Mouse (Mus musculus) heart, postnatal 0 days (tissue): ENCODE results near the gene Dennd2c. TPM values are rescaled to one million over a fixed set of nuclear protein-coding genes. Genes with fewer than 3 reads are reported as not detected.

Source experiments
- ATAC-seq: fragments of 200-750 bp; cut with Nextera tagmentation; 2 replicates; pipeline ENCODE4 v1.8.0; 2017; ENCODE audit warnings: low read depth, moderate number of reproducible peaks, moderate library complexity; ENCODE audit not compliant: insufficient read depth
- DNase-seq: peaks from one replicate; pipeline ENCODE4 v3.0.0-alpha.2; 2016; ENCODE audit warnings: low spot score
- H3K27ac ChIP-seq: fragments of 300-500 bp; sonication (generic); 2 replicates; pipeline ENCODE4 v1.5.1; 2014; ENCODE audit warnings: low read depth, mild to moderate bottlenecking
- H3K27me3 ChIP-seq: fragments of 300-500 bp; sonication (generic); 2 replicates; pipeline ENCODE4 v1.6.1; 2014; ENCODE audit warnings: low read length, mixed read lengths; ENCODE audit not compliant: control insufficient read depth, insufficient read depth
- H3K36me3 ChIP-seq: fragments of 300-500 bp; sonication (generic); replicated peaks from 2 replicates; pipeline ENCODE4 v1.6.1; 2014; ENCODE audit warnings: low read length, mixed read lengths; ENCODE audit not compliant: control insufficient read depth, insufficient read depth
- H3K4me1 ChIP-seq: fragments of 300-500 bp; sonication (generic); 2 replicates; pipeline ENCODE4 v1.6.1; 2014; ENCODE audit warnings: antibody characterized with exemption; ENCODE audit not compliant: control insufficient read depth, insufficient read depth
- H3K4me2 ChIP-seq: fragments of 300-500 bp; sonication (generic); 2 replicates; pipeline ENCODE4 v1.6.1; 2014; ENCODE audit warnings: low read depth, mild to moderate bottlenecking, low read length, moderate library complexity
- H3K4me3 ChIP-seq: fragments of 300-500 bp; sonication (generic); 2 replicates; pipeline ENCODE4 v1.5.1; 2014; ENCODE audit warnings: low read depth, low read length
- H3K9ac ChIP-seq: fragments of 300-500 bp; sonication (generic); replicated peaks from 2 replicates; pipeline ENCODE4 v1.6.1; 2014; ENCODE audit warnings: low read depth, low read length, mixed read lengths
- H3K9me3 ChIP-seq: fragments of 300-500 bp; sonication (generic); replicated peaks from 2 replicates; pipeline ENCODE4 v1.6.1; 2016; ENCODE audit warnings: low read length; ENCODE audit not compliant: control insufficient read depth
- CTCF ChIP-seq: IDR thresholded peaks from 2 replicates; pipeline ENCODE4 v1.5.1; 2016; ENCODE audit warnings: antibody characterized with exemption, control low read depth, low read depth
- EP300 ChIP-seq: IDR thresholded peaks from 2 replicates; pipeline ENCODE4 v1.6.1; 2016; ENCODE audit warnings: antibody characterized with exemption, low read depth
- WGBS: fragments of 180-500 bp; shearing (Covaris S2); extraction: QIAGEN DNeasy Blood & Tissue Kit; methylation state at CpG from one replicate; pipeline ENCODE4 v1.1.7; 2014; 5-methylcytosine and 5-hydroxymethylcytosine counted together
- polyA plus RNA-seq: library from polyadenylated mRNA; unstranded; fragments of >200 nt; fragmentation: Nextera tagmentation; extraction: Ambion mirVana; gene quantifications from 2 replicates; pipeline ENCODE4 v1.2.1, GENCODE M21; 2015
- total RNA-seq: library from RNA; depleted of rRNA; stranded (reverse); fragments of >200 nt; gene quantifications from 2 replicates; pipeline ENCODE4 v1.2.3, GENCODE M21; 2014; ENCODE audit warnings: low replicate concordance

Dennd2c gene
- total and polyA plus RNA-seq, 2 experiments from 2014 or later: 1.6 to 4.0 TPM

GRCm38 (mm10) chr3:103081861-103082453 is 20.4 kb upstream of the Dennd2c start:
- no peaks in the 10 kb centered on the region for H3K36me3 ChIP-seq
- DNase-seq (no peak), ATAC-seq (no peak)
- H3K9me3 ChIP-seq: no peaks in the 10 kb centered on the region
- no peak overlapping the region for H3K27ac ChIP-seq
- no peaks in the 10 kb centered on the region for H3K27me3 ChIP-seq
- no peak overlapping the region for H3K4me2 ChIP-seq
- 85% methylated on average over 17 of the region's 17 CpGs for WGBS
- TF ChIP-seq EP300: no peak
- TF ChIP-seq CTCF: no peak
- no peak overlapping the region for H3K4me3 ChIP-seq
- no peak overlapping the region for H3K9ac ChIP-seq
- H3K4me1 ChIP-seq: peaks cover 7% of the 10 kb centered on the region; the same call in 1 of the 2 replicates

GRCm38 (mm10) chr3:103082761-103083160 is 19.6 kb upstream of the Dennd2c start:
- ATAC-seq (no peak), DNase-seq (peak; percentile 8)
- Histone ChIP-seq H3K27ac (0 out of 2 replicates have a peak overlapping the region, but pooled peaks have one; percentile 20), H3K4me3 (no peak overlapping the region), H3K4me2 (no peak overlapping the region), H3K27me3 (no peaks in the 10 kb centered on the region), H3K36me3 (no peaks in the 10 kb centered on the region), H3K9ac (no peak overlapping the region), H3K9me3 (no peaks in the 10 kb centered on the region), H3K4me1 (peaks cover 7% of the 10 kb centered on the region; the same call in 1 of the 2 replicates)
- WGBS: 36% methylated on average over 5 of the region's 5 CpGs
- no peak for TF ChIP-seq CTCF
- no peak for TF ChIP-seq EP300

- Histone ChIP-seq H3K4me3 (no peak overlapping the region), H3K4me2 (no peak overlapping the region), H3K27ac (no peak overlapping the region), H3K9ac (no peak overlapping the region), H3K27me3 (no peaks in the 10 kb centered on the region), H3K36me3 (no peaks in the 10 kb centered on the region), H3K9me3 (no peaks in the 10 kb centered on the region), H3K4me1 (peaks cover 7% of the 10 kb centered on the region; the same call in 1 of the 2 replicates)
- no peak for DNase-seq
- TF ChIP-seq EP300: no peak
- no peak for TF ChIP-seq CTCF
- no peak for ATAC-seq
- WGBS: 70% methylated on average over 3 of the region's 3 CpGs
These were observed 16.4 kb upstream of the Dennd2c start for GRCm38 (mm10) chr3:103085986-103086385.

GRCm38 (mm10) chr3:103091753-103092152 is 10.7 kb upstream of the Dennd2c start:
- Histone ChIP-seq H3K9ac (no peak overlapping the region), H3K27me3 (no peaks in the 10 kb centered on the region), H3K9me3 (no peaks in the 10 kb centered on the region), H3K4me1 (no peaks in the 10 kb centered on the region), H3K4me2 (no peak overlapping the region), H3K27ac (no peak overlapping the region), H3K4me3 (no peak overlapping the region), H3K36me3 (no peaks in the 10 kb centered on the region)
- no peak for TF ChIP-seq CTCF
- no peak for TF ChIP-seq EP300
- ATAC-seq (no peak), DNase-seq (no peak)
- 94% methylated on average over 2 of the region's 2 CpGs for WGBS

- whole genome bisulfite sequencing: 73% methylated on average over 23 of the region's 23 CpGs
- ATAC-seq (no peak), DNase-seq (no peak)
- H3K9ac ChIP-seq: no peak overlapping the region
- TF ChIP-seq CTCF: no peak
- TF ChIP-seq EP300: no peak
- no peaks in the 10 kb centered on the region for H3K27me3 ChIP-seq
- peak overlapping the region; percentile 4; the same call in 1 of the 2 replicates for H3K4me2 ChIP-seq
- no peak overlapping the region for H3K27ac ChIP-seq
- no peak overlapping the region for H3K4me3 ChIP-seq
- peaks cover 4% of the 10 kb centered on the region; the same call in 1 of the 2 replicates for H3K4me1 ChIP-seq
- H3K9me3 ChIP-seq: no peaks in the 10 kb centered on the region
- H3K36me3 ChIP-seq: no peaks in the 10 kb centered on the region
These were observed 3.7 kb upstream of the Dennd2c start for GRCm38 (mm10) chr3:103098662-103099061.

GRCm38 (mm10) chr3:103099667-103100066 is 2.7 kb upstream of the Dennd2c start:
- ATAC-seq (no peak), DNase-seq (no peak)
- Histone ChIP-seq H3K4me3 (no peak overlapping the region), H3K36me3 (no peaks in the 10 kb centered on the region), H3K9ac (no peak overlapping the region), H3K27me3 (no peaks in the 10 kb centered on the region), H3K9me3 (no peaks in the 10 kb centered on the region), H3K4me2 (no peak overlapping the region), H3K27ac (no peak overlapping the region), H3K4me1 (peaks cover 4% of the 10 kb centered on the region; the same call in 1 of the 2 replicates)
- WGBS: 81% methylated on average over 6 of the region's 6 CpGs
- peak; percentile 27; the same call in 1 of the 2 replicates for TF ChIP-seq CTCF
- no peak for TF ChIP-seq EP300
